Mouse (Mus musculus) intestine, embryonic 16.5 days (tissue): Measurements from ENCODE around the gene Gjb3. TPM values are rescaled to one million over a fixed set of nuclear protein-coding genes. Genes with fewer than 3 reads are reported as not detected.

Experiments used
- ATAC-seq: fragments of 200-750 bp; cut with Nextera tagmentation; 2 replicates; pipeline ENCODE4 v1.8.0; 2017; ENCODE audit warnings: moderate TSS enrichment, moderate library complexity
- H3K27ac ChIP-seq: fragments of 300-500 bp; sonication (generic); 2 replicates; pipeline ENCODE4 v1.5.1; 2014; ENCODE audit warnings: mild to moderate bottlenecking, low read length
- H3K27me3 ChIP-seq: fragments of 300-500 bp; sonication (generic); replicated peaks from 2 replicates; pipeline ENCODE4 v1.6.1; 2014; ENCODE audit warnings: low read length, control low read depth, mixed read lengths; ENCODE audit not compliant: control insufficient read depth, insufficient read depth
- H3K36me3 ChIP-seq: fragments of 300-500 bp; sonication (generic); 2 replicates; pipeline ENCODE4 v1.6.1; 2014; ENCODE audit warnings: low read length, control low read depth; ENCODE audit not compliant: control insufficient read depth, insufficient read depth
- H3K4me1 ChIP-seq: fragments of 300-500 bp; sonication (generic); 2 replicates; pipeline ENCODE4 v1.6.1; 2014; ENCODE audit warnings: low read length, control low read depth, mixed read lengths; ENCODE audit not compliant: control insufficient read depth, insufficient read depth
- H3K4me2 ChIP-seq: fragments of 300-500 bp; sonication (generic); 2 replicates; pipeline ENCODE4 v1.6.1; 2014; ENCODE audit warnings: low read depth, low read length, control low read depth
- H3K4me3 ChIP-seq: fragments of 300-500 bp; sonication (generic); 2 replicates; pipeline ENCODE4 v1.5.1; 2014; ENCODE audit warnings: mild to moderate bottlenecking, low read length
- H3K9ac ChIP-seq: fragments of 300-500 bp; sonication (generic); 2 replicates; pipeline ENCODE4 v1.6.1; 2014; ENCODE audit warnings: low read depth, low read length
- H3K9me3 ChIP-seq: fragments of 300-500 bp; sonication (generic); 2 replicates; pipeline ENCODE4 v1.6.1; 2016; ENCODE audit warnings: low read length, control low read depth; ENCODE audit not compliant: control insufficient read depth
- WGBS: fragments of 180-500 bp; shearing (Covaris S2); extraction: QIAGEN DNeasy Blood & Tissue Kit; methylation state at CpG from one replicate; pipeline ENCODE4 v1.1.7; 2014; 5-methylcytosine and 5-hydroxymethylcytosine counted together
- polyA plus RNA-seq: library from polyadenylated mRNA; unstranded; fragments of >200 nt; fragmentation: Nextera tagmentation; extraction: Ambion mirVana; gene quantifications from 2 replicates; pipeline ENCODE4 v1.2.1, GENCODE M21; 2015

The Gjb3 gene
- polyA plus RNA-seq = 3.9 and 5.6 TPM in 2 replicates

GRCm38 (mm10) chr4:127330181-127331100, at the start of gene Gjb3:
Gene Gjb3, minus strand, starts transcription at chr4:127330844.
- Histone ChIP-seq H3K27ac (no peak within 1 kb of the TSS), H3K9ac (peak within 1 kb of the TSS; percentile 46), H3K36me3 (no peaks in the 10 kb centered on the region), H3K27me3 (peaks cover 28% of the 10 kb centered on the region), H3K4me3 (peak within 1 kb of the TSS; percentile 38), H3K9me3 (no peaks in the 10 kb centered on the region), H3K4me2 (peak within 1 kb of the TSS; percentile 58), H3K4me1 (peaks cover 11% of the 10 kb centered on the region)
- peak; percentile 38 for ATAC-seq
- 2% methylated on average over 49 of the region's 49 CpGs for WGBS

GRCm38 (mm10) chr4:127377344-127377743, 46.7 kb upstream of the Gjb3 start:
- Histone ChIP-seq H3K27ac (no peak overlapping the region), H3K9ac (no peak overlapping the region), H3K4me3 (no peak overlapping the region), H3K4me2 (no peak overlapping the region), H3K36me3 (no peaks in the 10 kb centered on the region), H3K27me3 (no peaks in the 10 kb centered on the region), H3K9me3 (no peaks in the 10 kb centered on the region), H3K4me1 (peaks cover 9% of the 10 kb centered on the region; the same call in 1 of the 2 replicates)
- no peak for ATAC-seq
- WGBS = 37% methylated on average over 4 of the region's 4 CpGs

- no peaks in the 10 kb centered on the region for H3K36me3 ChIP-seq
- no peaks in the 10 kb centered on the region for H3K9me3 ChIP-seq
- H3K4me3 ChIP-seq = no peak overlapping the region
- H3K27me3 ChIP-seq = no peaks in the 10 kb centered on the region
- no peak for ATAC-seq
- H3K9ac ChIP-seq = no peak overlapping the region
- no peak overlapping the region for H3K4me2 ChIP-seq
- 85% methylated on average over 17 of the region's 17 CpGs for WGBS
- H3K4me1 ChIP-seq = peaks cover 9% of the 10 kb centered on the region; the same call in 1 of the 2 replicates
- H3K27ac ChIP-seq = no peak overlapping the region
Measured at GRCm38 (mm10) chr4:127375541-127376177, 45.0 kb upstream of the Gjb3 start.

GRCm38 (mm10) chr4:127374645-127375044, 44.0 kb upstream of the Gjb3 start:
- ATAC-seq = no peak
- no peak overlapping the region for H3K4me3 ChIP-seq
- 88% methylated on average over 4 of the region's 4 CpGs for WGBS
- no peaks in the 10 kb centered on the region for H3K9me3 ChIP-seq
- no peaks in the 10 kb centered on the region for H3K36me3 ChIP-seq
- no peak overlapping the region for H3K27ac ChIP-seq
- no peak overlapping the region for H3K4me2 ChIP-seq
- H3K4me1 ChIP-seq = peaks cover 9% of the 10 kb centered on the region; the same call in 1 of the 2 replicates
- no peaks in the 10 kb centered on the region for H3K27me3 ChIP-seq
- no peak overlapping the region for H3K9ac ChIP-seq

- Histone ChIP-seq H3K4me2 (no peak overlapping the region), H3K9ac (no peak overlapping the region), H3K36me3 (no peaks in the 10 kb centered on the region), H3K4me1 (peaks cover 10% of the 10 kb centered on the region; the same call in 1 of the 2 replicates), H3K4me3 (no peak overlapping the region), H3K9me3 (no peaks in the 10 kb centered on the region), H3K27ac (no peak overlapping the region), H3K27me3 (no peaks in the 10 kb centered on the region)
- 36% methylated on average over 8 of the region's 8 CpGs for WGBS
- no peak for ATAC-seq
Measured at GRCm38 (mm10) chr4:127373491-127373890, 42.8 kb upstream of the Gjb3 start.

GRCm38 (mm10) chr4:127371546-127371945, 40.9 kb upstream of the Gjb3 start:
- H3K27ac ChIP-seq = no peak overlapping the region
- H3K4me2 ChIP-seq = no peak overlapping the region
- no peaks in the 10 kb centered on the region for H3K27me3 ChIP-seq
- 52% methylated on average over 5 of the region's 5 CpGs for WGBS
- H3K9me3 ChIP-seq = no peaks in the 10 kb centered on the region
- peak; percentile 53; the same call in 1 of the 2 replicates for ATAC-seq
- H3K4me1 ChIP-seq = peaks cover 11% of the 10 kb centered on the region; the same call in 1 of the 2 replicates
- no peak overlapping the region for H3K4me3 ChIP-seq
- no peak overlapping the region for H3K9ac ChIP-seq
- H3K36me3 ChIP-seq = no peaks in the 10 kb centered on the region

- whole genome bisulfite sequencing = 58% methylated on average over 2 of the region's 2 CpGs
- Histone ChIP-seq H3K9ac (no peak overlapping the region), H3K4me1 (peaks cover 11% of the 10 kb centered on the region; the same call in 1 of the 2 replicates), H3K36me3 (no peaks in the 10 kb centered on the region), H3K27me3 (no peaks in the 10 kb centered on the region), H3K9me3 (no peaks in the 10 kb centered on the region), H3K27ac (no peak overlapping the region), H3K4me2 (no peak overlapping the region), H3K4me3 (no peak overlapping the region)
- no peak for ATAC-seq
Measured at GRCm38 (mm10) chr4:127370447-127370846, 39.8 kb upstream of the Gjb3 start.

- Histone ChIP-seq H3K36me3 (no peaks in the 10 kb centered on the region), H3K4me3 (no peak overlapping the region), H3K9me3 (no peaks in the 10 kb centered on the region), H3K4me1 (peaks cover 8% of the 10 kb centered on the region; the same call in 1 of the 2 replicates), H3K9ac (no peak overlapping the region), H3K27me3 (no peaks in the 10 kb centered on the region), H3K4me2 (no peak overlapping the region), H3K27ac (no peak overlapping the region)
- WGBS = 28% methylated on average over 13 of the region's 13 CpGs
- peak; percentile 49; the same call in 1 of the 2 replicates for ATAC-seq
Measured at GRCm38 (mm10) chr4:127368379-127368973, 37.8 kb upstream of the Gjb3 start.

GRCm38 (mm10) chr4:127365834-127366233, 35.2 kb upstream of the Gjb3 start:
- 0 out of 2 replicates have a peak, but pooled peaks cover 2% of the 10 kb centered on the region for H3K4me1 ChIP-seq
- H3K4me3 ChIP-seq = no peak overlapping the region
- no peak overlapping the region for H3K4me2 ChIP-seq
- 30% methylated on average over 4 of the region's 4 CpGs for WGBS
- H3K27ac ChIP-seq = no peak overlapping the region
- H3K9ac ChIP-seq = no peak overlapping the region
- no peaks in the 10 kb centered on the region for H3K36me3 ChIP-seq
- no peaks in the 10 kb centered on the region for H3K27me3 ChIP-seq
- no peaks in the 10 kb centered on the region for H3K9me3 ChIP-seq
- ATAC-seq = no peak
